Mouse (Mus musculus) fat pad, adult 2 months (tissue): ENCODE results near the gene Mvp.
A peak's percentile ranks its signal among the peaks of the same experiment; 100 is the strongest.

ENCODE experiments used
- DNase-seq: peaks from one replicate; pipeline ENCODE4 v3.0.0-alpha.2; 2011; ENCODE audit warnings: low read depth, low spot score; ENCODE audit errors: extremely low read depth

Mvp gene

GRCm38 (mm10) chr7:127014320-127014719 is at the start of gene Mvp:
Gene Mvp (minus strand): TSS chr7:127014621.
- no peak for DNase-seq

DNA sequence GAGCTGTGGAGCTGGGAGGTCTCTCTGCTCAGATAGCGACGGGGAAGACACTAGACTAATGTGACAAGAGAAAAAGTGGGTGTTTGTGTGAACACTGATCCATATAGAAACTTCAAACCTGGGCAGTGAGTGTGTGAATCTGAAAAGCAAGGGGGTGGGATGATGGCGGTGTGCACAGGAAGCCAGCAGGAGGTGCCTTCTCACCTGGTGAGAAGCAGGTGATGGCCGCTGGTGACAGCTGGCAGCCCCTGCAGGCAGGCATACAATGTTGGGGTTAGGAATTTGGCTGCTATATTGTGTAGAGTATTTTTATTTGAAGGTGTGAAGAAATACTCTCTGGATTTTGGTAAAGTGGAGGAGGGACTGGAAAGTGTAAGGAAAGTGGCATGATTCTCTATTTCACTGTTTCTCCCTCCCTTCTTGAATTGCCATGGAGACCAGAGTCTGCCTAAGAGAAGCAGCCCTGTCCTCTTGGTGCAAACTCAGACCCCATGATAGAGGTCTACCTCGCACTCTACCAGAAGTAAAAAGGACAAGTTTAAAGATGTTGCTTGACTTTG is 40.7 kb upstream of the Mvp start:
- no peak for DNase-seq

DNA sequence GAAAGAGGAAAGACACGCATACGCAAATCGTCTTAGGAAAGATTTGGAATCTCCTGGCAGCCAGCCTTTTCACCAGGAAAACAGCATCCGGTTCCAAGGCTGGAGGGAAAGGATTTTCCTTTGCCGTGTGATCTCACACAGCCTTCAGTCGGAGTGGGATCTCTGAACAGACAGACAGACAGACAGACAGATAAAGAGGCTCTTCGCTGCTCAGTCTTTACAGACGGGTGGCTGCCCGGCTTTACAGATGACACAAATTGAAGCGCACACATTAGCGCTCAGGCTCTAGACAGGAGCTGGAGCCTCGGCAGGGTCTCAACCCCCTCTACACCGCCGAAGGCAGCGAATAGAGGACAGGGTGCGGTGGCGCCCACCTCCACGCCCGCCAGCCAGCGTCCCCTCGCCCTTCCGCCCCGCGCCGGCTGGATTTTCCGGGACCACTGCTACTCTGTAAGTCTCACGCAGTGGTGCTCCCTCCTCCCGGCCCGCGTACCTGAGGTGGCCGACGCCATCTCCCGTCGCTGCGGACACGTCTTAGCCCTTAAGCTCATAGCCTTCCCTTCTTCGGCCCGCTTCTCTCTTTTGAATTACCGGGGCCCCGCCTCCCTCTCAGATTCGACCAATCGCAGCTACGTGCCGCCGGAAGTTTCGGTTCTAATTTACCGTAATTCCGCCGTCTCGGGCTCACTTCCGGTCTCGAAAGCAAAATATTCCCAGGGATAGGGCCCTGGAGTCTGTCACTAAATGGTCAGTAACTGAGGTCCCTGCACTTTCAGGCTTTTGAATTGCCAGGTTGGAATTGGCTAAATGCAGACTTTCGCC is 27.6 kb upstream of the Mvp start, which contains the start of gene Kif22:
Gene Kif22, minus strand, starts transcription at position 621 of the 822 bp plus-strand sequence.
- DNase-seq = no peak

DNA sequence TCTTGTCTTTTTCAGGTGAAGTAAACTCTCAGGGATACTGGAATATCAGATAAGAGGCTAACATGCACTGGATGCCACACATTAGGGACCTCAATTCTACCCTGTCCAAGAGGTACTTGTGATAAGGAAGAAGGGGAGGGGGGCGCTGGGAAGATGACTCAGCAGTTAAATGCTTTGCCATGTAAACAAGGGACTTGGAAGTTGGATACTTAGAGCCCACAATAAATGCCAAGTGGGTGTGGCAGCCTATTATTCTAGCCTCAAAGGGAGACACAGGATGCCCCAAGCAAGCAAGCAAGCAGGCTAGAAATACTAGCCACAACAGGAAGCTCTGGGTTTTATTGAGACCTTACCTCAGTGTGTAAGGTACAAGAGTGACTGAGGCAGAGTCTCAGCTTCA is 16.8 kb upstream of the Mvp start:
- no peak for DNase-seq

- DNase-seq = no peak
Observed at GRCm38 (mm10) chr7:127030172-127030571, 15.8 kb upstream of the Mvp start.

- DNase-seq = no peak
Observed at GRCm38 (mm10) chr7:127027885-127028284, 13.5 kb upstream of the Mvp start.

GRCm38 (mm10) chr7:127026984-127027726 is 12.7 kb upstream of the Mvp start, which contains the start of gene Maz:
Gene Maz (minus strand): TSS chr7:127027037.
- peak; percentile 87 for DNase-seq

- no peak for DNase-seq
Observed at GRCm38 (mm10) chr7:127026616-127026983, 12.2 kb upstream of the Mvp start.

DNA sequence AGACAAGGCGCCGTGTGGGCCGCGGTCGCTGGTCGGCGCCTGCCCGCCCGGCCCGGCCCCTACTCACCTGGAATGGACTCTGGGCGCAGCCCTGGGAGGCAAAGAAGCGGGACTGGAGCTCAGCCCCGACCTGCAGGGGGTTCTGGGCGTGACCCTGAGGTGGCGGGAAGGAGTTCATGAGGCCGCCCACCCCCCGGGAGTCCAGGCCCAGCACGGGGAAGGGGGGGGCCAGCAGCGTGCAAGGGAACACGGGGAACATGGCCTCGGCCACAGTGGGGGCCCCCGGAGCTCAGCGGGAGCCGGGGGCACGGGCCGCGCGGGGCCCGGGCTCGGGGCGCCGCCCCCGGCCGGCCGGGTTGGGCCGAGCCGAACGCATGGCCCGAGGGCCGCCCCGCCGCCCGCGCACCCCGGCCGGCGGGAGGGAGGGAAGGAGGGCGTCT is 11.8 kb upstream of the Mvp start:
- DNase-seq = no peak

DNA sequence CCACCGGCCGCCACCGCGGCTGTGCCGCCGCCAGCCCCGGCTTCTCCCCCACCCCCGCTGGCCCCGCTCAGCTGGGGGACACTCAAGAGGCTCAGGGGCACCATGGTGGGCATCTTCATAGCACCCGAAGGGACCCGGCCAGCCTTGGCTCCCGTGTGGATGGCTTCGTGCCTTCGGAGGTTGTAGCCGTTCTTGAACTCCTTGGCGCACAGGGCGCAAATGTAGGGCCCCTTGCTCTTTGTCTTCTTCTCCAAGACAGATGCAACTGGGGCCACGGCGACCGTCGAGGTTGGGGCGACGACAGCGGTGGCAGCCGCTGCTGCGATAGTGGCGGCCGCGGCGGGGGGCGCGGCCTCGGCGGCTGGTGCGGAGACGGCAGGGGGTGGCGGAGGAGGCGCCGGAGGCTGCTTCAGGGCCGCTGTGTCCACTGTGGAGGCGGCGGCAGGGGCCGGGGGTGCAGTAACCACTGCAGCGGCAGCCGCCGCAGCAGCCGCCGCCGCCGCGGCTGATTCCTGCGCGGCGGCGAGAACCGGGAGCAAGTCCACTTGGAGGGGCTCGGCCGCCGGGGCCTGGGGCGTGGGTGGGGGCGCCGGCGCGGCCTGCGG is 11.2 kb upstream of the Mvp start:
- DNase-seq = no peak

- no peak for DNase-seq
Observed at GRCm38 (mm10) chr7:127024755-127025555, 10.5 kb upstream of the Mvp start.

DNA sequence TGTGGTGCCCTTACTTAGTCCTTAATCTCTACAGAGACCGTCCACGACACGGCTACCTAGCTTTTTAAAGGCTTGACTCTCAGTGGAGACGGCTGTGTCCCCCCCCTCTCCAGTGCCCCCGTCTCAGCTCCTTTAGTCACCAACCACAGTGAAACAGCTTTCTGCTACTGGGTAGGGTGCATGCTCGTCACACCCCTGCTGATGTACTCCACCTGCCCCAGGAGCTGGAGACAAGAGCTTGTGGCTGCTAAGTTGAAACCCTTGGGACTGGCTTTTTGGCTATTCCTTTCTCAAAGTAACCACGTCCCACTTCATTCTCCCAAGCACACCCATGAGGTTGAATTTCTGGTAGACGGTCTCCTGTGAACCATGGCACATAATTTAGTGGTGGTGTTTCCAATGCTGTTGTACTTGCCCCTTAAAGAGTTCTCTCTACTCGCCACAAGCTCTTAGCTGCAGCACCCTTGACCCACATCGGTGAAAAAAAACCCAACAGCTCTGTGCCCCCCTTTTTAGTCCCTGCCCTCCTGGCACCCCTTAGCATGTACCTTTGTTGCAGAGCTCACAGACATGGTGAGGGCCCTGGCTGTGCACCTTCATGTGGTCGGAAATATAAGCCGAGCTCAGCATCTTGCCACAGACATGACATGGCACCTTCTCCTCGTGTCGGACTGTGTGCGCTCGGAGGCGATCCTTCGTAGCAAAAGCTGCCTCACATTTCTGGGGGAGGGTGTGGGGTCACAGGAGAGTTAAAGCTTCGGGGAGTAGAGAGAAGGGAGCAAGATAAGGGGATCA is 9.7 kb upstream of the Mvp start:
- no peak for DNase-seq

- no peak for DNase-seq
Observed at GRCm38 (mm10) chr7:127023272-127023691, 8.9 kb upstream of the Mvp start.

DNA sequence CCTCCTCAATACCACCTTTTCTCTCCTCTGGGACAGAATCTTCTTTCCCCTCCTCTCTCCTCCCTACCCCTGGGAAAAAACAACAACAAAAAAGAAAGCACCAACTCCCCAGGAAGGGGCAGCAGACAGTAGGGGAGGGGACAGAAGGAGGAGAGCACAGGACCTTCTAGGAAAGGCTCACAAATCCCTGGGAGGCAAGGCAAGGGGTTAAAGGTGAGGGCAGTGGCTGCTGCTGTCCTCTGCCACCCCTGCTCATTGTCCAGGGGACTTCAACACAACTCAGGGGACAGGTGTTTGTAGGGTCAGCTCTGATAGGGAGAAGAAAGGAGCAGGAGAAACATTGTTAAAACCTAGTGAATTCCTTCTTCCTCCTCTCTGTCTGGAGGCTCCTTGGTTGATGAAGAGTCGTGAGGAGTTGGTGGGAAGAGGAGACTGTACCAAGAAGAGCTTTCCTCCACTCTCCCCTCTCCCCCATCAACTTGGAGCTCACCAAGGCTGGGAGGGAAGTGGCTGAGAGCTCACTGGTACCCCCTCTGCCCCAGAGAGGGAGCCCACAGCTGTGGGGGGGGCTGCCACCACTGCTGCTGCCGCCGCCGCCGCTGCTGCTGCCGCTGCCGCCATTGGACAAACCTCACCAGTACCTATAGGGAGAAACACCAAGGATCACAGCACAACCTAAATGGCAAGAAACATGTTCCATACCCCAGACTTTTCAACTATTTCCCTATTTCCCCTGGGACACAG is 8.3 kb upstream of the Mvp start:
- DNase-seq = no peak

- no peak for DNase-seq
Observed at GRCm38 (mm10) chr7:127021563-127022527, 7.4 kb upstream of the Mvp start.

GRCm38 (mm10) chr7:127020901-127021562 is 6.6 kb upstream of the Mvp start, which contains the start of the genes Gm42742 and Prrt2:
Gene Gm42742 (minus strand): TSS chr7:127021097.
Gene Prrt2 (minus strand): TSS chr7:127021211.
- DNase-seq = no peak

DNA sequence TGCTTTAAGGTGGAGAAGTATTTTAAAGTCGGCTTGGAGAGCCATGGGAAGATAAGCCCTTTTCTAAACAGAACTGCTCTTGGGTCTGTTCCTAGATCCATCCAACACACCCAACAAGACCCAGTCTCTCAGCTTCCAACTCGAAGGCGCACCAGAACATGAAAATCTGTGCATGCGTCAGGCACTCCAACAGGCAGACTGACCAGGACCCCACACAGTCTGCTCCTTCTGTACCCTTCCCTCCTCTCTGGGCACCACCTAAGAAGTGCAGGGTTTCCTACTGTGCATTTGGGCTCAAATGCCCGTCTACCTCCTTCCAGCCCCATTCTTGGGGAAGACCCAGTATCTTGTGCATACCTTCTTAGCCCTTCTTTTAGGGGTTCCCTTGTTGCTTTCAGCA is 6.1 kb upstream of the Mvp start:
- no peak for DNase-seq
